Mouse (Mus musculus) small intestine, adult 2 months (tissue): ENCODE data around the gene Akap13. TPM values are rescaled to one million over a fixed set of nuclear protein-coding genes. Genes with fewer than 3 reads are reported as not detected.

Source experiments
- H3K27ac ChIP-seq: fragments of 200-500 bp; 2 replicates; pipeline ENCODE4 v1.5.1; 2012; ENCODE audit warnings: low read depth, low read length, control low read depth, inconsistent platforms; ENCODE audit not compliant: insufficient read depth
- H3K27me3 ChIP-seq: fragments of 200-500 bp; 2 replicates; pipeline ENCODE4 v1.6.1; 2012; ENCODE audit warnings: mild to moderate bottlenecking, moderate library complexity, low read length, inconsistent platforms; ENCODE audit not compliant: control insufficient read depth, insufficient read depth
- H3K36me3 ChIP-seq: fragments of 200-500 bp; 2 replicates; pipeline ENCODE4 v1.6.1; 2012; ENCODE audit warnings: mild to moderate bottlenecking, low read length, control low read depth, inconsistent platforms; ENCODE audit not compliant: control insufficient read depth, insufficient read depth
- H3K4me1 ChIP-seq: fragments of 200-500 bp; 2 replicates; pipeline ENCODE4 v1.6.1; 2012; ENCODE audit warnings: low read length, inconsistent platforms, mixed read lengths; ENCODE audit not compliant: control insufficient read depth, insufficient read depth, insufficient read length
- H3K4me3 ChIP-seq: fragments of 200-500 bp; 2 replicates; pipeline ENCODE4 v1.5.1; 2012; ENCODE audit warnings: low read depth, mild to moderate bottlenecking, control low read depth, inconsistent platforms, low read length, moderate library complexity
- CTCF ChIP-seq: fragments of 200-500 bp; IDR thresholded peaks from 2 replicates; pipeline ENCODE4 v1.5.1; 2012; ENCODE audit warnings: low read depth, mild to moderate bottlenecking, control low read depth, inconsistent platforms, low read length, moderate library complexity, mixed read lengths; ENCODE audit not compliant: insufficient replicate concordance, insufficient read length; ENCODE audit errors: extremely low read depth
- POLR2A ChIP-seq: fragments of 200-500 bp; IDR thresholded peaks from 2 replicates; pipeline ENCODE4 v1.6.1; 2012; ENCODE audit warnings: low read depth, mild to moderate bottlenecking, control low read depth, inconsistent platforms, low read length, moderate library complexity
- WGBS: fragments of 180-500 bp; shearing (Covaris S2); methylation state at CpG from one replicate; pipeline ENCODE4 v1.1.7; 2018; 5-methylcytosine and 5-hydroxymethylcytosine counted together
- polyA plus RNA-seq: library from polyadenylated mRNA; depleted of rRNA; stranded (reverse); fragments of >200 nt; gene quantifications from 2 replicates; pipeline ENCODE4 v1.2.3, GENCODE M21; 2012; rRNA removed

Akap13 gene
- polyA plus RNA-seq, 1 experiment, result 15.8 TPM

GRCm38 (mm10) chr7:75793654-75794335, 338.5 kb downstream of the Akap13 start:
- H3K4me3 ChIP-seq, result no peak overlapping the region
- no peaks in the 10 kb centered on the region for H3K27me3 ChIP-seq
- peaks cover 14% of the 10 kb centered on the region for H3K4me1 ChIP-seq
- H3K36me3 ChIP-seq, result no peaks in the 10 kb centered on the region
- peak overlapping the region; percentile 49; the same call in 1 of the 2 replicates for H3K27ac ChIP-seq
- WGBS, result 52% methylated on average over 3 of the region's 3 CpGs
- TF ChIP-seq POLR2A (no peak), CTCF (no peak)

- H3K36me3 ChIP-seq, result no peaks in the 10 kb centered on the region
- H3K4me1 ChIP-seq, result peaks cover 10% of the 10 kb centered on the region
- TF ChIP-seq CTCF (no peak), POLR2A (no peak)
- WGBS, result 82% methylated on average over 8 of the region's 8 CpGs
- H3K27me3 ChIP-seq, result no peaks in the 10 kb centered on the region
- no peak overlapping the region for H3K4me3 ChIP-seq
- H3K27ac ChIP-seq, result peak overlapping the region; percentile 53
Observed at GRCm38 (mm10) chr7:75795106-75795505, 339.8 kb downstream of the Akap13 start.

- H3K4me1 ChIP-seq, result peaks cover 13% of the 10 kb centered on the region
- 19% methylated on average over 9 of the region's 9 CpGs for WGBS
- no peaks in the 10 kb centered on the region for H3K36me3 ChIP-seq
- no peaks in the 10 kb centered on the region for H3K27me3 ChIP-seq
- H3K27ac ChIP-seq, result peak overlapping the region; percentile 20; the same call in 1 of the 2 replicates
- no peak overlapping the region for H3K4me3 ChIP-seq
- no peak for TF ChIP-seq POLR2A
- TF ChIP-seq CTCF, result no peak
Observed at GRCm38 (mm10) chr7:75796474-75796873, 341.1 kb downstream of the Akap13 start.

- no peaks in the 10 kb centered on the region for H3K36me3 ChIP-seq
- WGBS, result 57% methylated on average over 4 of the region's 4 CpGs
- H3K4me1 ChIP-seq, result peaks cover 8% of the 10 kb centered on the region
- no peak overlapping the region for H3K4me3 ChIP-seq
- TF ChIP-seq POLR2A, result no peak
- no peak for TF ChIP-seq CTCF
- H3K27me3 ChIP-seq, result no peaks in the 10 kb centered on the region
- no peak overlapping the region for H3K27ac ChIP-seq
Observed at GRCm38 (mm10) chr7:75800530-75800929, 345.2 kb downstream of the Akap13 start.

GRCm38 (mm10) chr7:75801022-75801421, 345.7 kb downstream of the Akap13 start:
- TF ChIP-seq POLR2A (no peak), CTCF (no peak)
- Histone ChIP-seq H3K27me3 (no peaks in the 10 kb centered on the region), H3K27ac (no peak overlapping the region), H3K4me1 (peaks cover 7% of the 10 kb centered on the region; the same call in 1 of the 2 replicates), H3K4me3 (no peak overlapping the region), H3K36me3 (no peaks in the 10 kb centered on the region)
- 86% methylated on average over 3 of the region's 3 CpGs for WGBS

- no peak overlapping the region for H3K4me3 ChIP-seq
- H3K36me3 ChIP-seq, result no peaks in the 10 kb centered on the region
- H3K27ac ChIP-seq, result no peak overlapping the region
- TF ChIP-seq CTCF (no peak), POLR2A (no peak)
- H3K27me3 ChIP-seq, result no peaks in the 10 kb centered on the region
- H3K4me1 ChIP-seq, result peaks cover 3% of the 10 kb centered on the region; the same call in 1 of the 2 replicates
- WGBS, result 97% methylated on average over 5 of the region's 5 CpGs
Observed at GRCm38 (mm10) chr7:75801621-75802358, 346.5 kb downstream of the Akap13 start.

- Histone ChIP-seq H3K27me3 (no peaks in the 10 kb centered on the region), H3K27ac (no peak overlapping the region), H3K4me3 (no peak overlapping the region), H3K4me1 (peaks cover 3% of the 10 kb centered on the region; the same call in 1 of the 2 replicates), H3K36me3 (no peaks in the 10 kb centered on the region)
- TF ChIP-seq POLR2A (no peak), CTCF (no peak)
- WGBS, result 76% methylated on average over 3 of the region's 3 CpGs
Observed at GRCm38 (mm10) chr7:75802887-75803286, 347.6 kb downstream of the Akap13 start.

Other genes with a start within 250 kb of the Akap13 start
- 0.14 and 0.15 TPM in 2 replicates for gene Sv2b, start 146.3 kb upstream of the Akap13 start, polyA plus RNA-seq